Mouse (Mus musculus) heart, postnatal 25 days (tissue): Measurements from ENCODE around the gene Laptm4a. TPM values are rescaled to one million over a fixed set of nuclear protein-coding genes. Genes with fewer than 3 reads are reported as not detected.

Experiments
- DNase-seq: peaks from one replicate; pipeline ENCODE4 v3.0.0; 2022; ENCODE audit warnings: low spot score
- intact Hi-C: fragments of 180-260 bp; cut with DNase I; formaldehyde crosslinking; loops from one replicate; pipeline ENCODE4 v1.15.1; 2025
- total RNA-seq, 2 experiments: library from RNA; stranded (reverse); gene quantifications; 2 replicates each; pipeline ENCODE4 v1.2.3; 2021

Laptm4a gene
- total RNA-seq, 2 experiments from 2014 or later: 332 to 350 TPM

- DNase-seq: no peak
- intact Hi-C loops: no loop called here
Observed at GRCm38 (mm10) chr12:8941131-8941615, 19.7 kb downstream of the Laptm4a start.

DNA sequence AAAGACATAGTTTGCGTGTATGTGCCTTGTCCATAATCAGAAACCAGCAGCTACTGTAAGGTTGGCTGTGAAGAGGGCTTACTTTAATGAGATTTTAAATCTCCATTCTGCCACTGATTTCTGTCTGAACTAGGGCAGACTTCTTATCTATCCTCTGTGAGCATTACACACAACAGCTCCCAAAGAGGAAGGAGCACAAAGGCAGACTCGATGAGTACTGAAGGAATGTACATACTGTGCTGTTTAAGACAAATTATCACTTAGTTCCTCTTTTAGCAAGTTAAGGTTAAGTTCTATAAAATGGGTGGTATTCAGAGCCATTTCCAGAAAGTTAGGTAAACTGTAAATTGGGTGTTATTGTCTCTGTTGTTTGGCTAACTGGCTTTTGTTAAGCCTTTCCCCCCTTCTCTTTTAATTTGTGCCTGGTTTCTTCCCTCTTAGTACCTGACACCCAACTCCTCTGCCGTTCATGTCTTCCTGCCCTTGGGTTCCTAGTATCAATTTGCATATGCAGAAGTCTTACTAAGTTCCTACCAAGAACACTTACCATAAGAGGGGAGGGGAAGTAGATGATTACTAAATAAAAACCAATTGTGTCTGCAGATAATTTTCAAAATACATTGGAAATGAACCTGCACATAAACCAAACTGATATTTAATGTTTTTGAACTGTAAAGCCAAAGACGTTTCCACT lies 20.4 kb downstream of the Laptm4a start:
- intact Hi-C loops: no loop called here

GRCm38 (mm10) chr12:8947163-8947562 lies 25.7 kb downstream of the Laptm4a start:
- intact Hi-C loops: no loop called here
- no peak for DNase-seq

More for the DNA sequence above, 20.4 kb downstream of the Laptm4a start:
- DNase-seq: no peak

DNA sequence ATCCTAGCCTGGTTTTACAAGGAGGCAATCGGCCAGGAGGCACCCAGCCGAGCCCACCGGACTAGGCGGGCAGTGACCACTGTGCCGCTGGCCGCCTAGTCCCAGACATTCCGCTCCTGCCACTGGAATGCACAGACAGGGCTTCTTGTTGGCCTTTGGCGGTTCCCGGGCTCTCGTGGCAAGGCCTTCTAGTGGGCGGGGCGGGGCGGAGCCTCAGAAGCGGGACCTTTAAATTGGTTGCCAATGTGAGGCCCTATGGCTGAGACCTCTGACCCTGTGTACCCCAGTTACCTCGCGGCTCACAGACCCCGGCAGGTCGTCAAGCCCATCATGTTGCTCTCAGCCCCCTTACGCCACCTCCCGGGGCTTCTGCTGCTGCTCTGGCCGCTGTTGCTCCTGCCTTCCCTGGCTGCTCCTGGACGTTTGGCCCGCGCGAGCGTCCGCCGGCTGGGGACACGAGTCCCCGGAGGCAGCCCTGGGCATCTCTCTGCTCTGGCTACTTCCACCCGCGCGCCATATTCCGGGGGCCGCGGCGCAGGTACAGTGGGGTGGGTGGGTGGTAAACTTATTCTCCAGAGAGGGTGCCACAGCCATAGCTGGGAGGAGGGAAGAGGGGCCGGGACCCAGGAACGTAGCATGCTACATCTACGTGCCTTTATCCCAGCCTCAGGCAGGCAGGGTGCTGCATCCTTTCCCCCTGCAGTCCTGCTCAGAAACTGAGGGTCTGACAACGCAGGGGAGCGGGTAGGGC lies 26.4 kb downstream of the Laptm4a start, which contains the start of gene Matn3:
Matn3 (plus strand) TSS at position 216 of the 751 bp plus-strand sequence.
- DNase-seq: peak; percentile 59
- intact Hi-C loops: no loop called here

GRCm38 (mm10) chr12:8953136-8953535 lies 31.7 kb downstream of the Laptm4a start:
- DNase-seq: no peak
- intact Hi-C loops: no loop called here

- DNase-seq: no peak
- intact Hi-C loops: no loop called here
Observed at GRCm38 (mm10) chr12:8954161-8954561, 32.7 kb downstream of the Laptm4a start.

GRCm38 (mm10) chr12:8961607-8962316 lies 40.3 kb downstream of the Laptm4a start:
- no peak for DNase-seq
- intact Hi-C loops: no loop called here

DNA sequence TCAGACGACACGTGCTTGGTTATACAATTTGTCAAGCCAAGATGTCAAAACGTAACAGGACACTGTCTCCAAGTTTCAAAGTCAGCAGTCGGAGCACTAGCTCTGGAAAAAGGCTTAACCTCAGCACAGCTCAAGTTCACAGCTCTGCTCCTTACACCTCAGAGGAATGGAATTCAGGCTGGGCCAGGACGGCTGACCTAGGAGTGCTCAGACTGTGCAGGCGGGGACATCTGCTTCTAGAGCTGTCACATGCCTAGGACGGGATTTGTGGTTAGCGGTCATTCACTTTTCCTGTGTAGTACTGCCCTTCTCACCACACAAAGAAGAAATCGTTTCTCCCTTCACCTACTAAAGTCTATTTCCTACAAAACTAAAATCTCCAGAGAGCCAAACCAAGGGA lies 48.4 kb downstream of the Laptm4a start:
- intact Hi-C loops: loop anchor here (5.0 kb wide), 1 partner anchor 48 kb away; the partner anchor contains the start of gene Laptm4a
- peak; percentile 26 for DNase-seq

- intact Hi-C loops: loop anchor here (5.0 kb wide), 1 partner anchor 52 kb away; the partner anchor contains the start of gene Laptm4a
- peak; percentile 77 for DNase-seq
Observed at GRCm38 (mm10) chr12:8973820-8974465, 52.5 kb downstream of the Laptm4a start, which contains the start of gene Wdr35. Wdr35 (plus strand) TSS chr12:8973892.

DNA sequence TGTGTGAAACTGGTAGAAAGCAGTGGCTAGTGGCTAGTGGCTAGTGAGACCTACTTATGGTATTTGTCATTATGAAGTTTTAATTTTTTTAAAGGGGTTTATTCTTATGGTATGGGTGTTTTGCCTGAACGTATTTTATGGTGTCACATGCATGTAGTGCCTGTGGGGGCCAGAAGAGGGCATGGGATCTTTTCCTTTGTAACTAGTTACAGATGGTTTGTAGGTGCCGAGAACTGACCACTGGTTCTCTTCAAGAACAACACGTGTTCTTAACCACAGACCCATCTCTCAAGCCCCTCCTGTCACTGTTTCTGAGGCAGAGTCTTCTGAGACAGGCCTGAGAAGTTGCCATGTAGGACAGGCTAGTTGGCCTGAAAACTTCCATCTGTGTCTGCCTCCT lies 53.6 kb downstream of the Laptm4a start:
- DNase-seq: no peak
- intact Hi-C loops: no loop called here

Other genes with a start within 250 kb of the Laptm4a start
- gene Pum2, start 247.5 kb upstream of the Laptm4a start, total RNA-seq: 100 to 1,000 TPM; 129 to 131 TPM
- gene Sdc1, start 150.3 kb upstream of the Laptm4a start, total RNA-seq: 1 to 10 TPM; 7.2 TPM
- gene Matn3, start 26.3 kb downstream of the Laptm4a start, total RNA-seq: not detected
- gene Wdr35, start 52.2 kb downstream of the Laptm4a start, total RNA-seq: 10 to 100 TPM; 12.6 to 12.9 TPM
- 10 to 100 TPM; 24.5 to 26.1 TPM for gene Ttc32, start 108.3 kb downstream of the Laptm4a start, total RNA-seq